Mouse (Mus musculus): ENCODE data around the gene Prl4a1. TPM values are rescaled to one million over a fixed set of nuclear protein-coding genes. Genes with fewer than 3 reads are reported as not detected.
"Not testable (repeated sequence)": the region's sequence is repeated elsewhere in the genome, so short reads cannot be mapped to it uniquely, and the experiment has no call there.

Gene Prl4a1
- not detected in 2 replicates for polyA plus RNA-seq (2015; fragmentation: Nextera tagmentation; extraction: Ambion mirVana)

GRCm38 (mm10) chr13:28015912-28016311 lies at the start of gene Prl4a1:
TSS of gene Prl4a1 (plus strand) at chr13:28016212.
- Histone ChIP-seq H3K27ac (replicated peaks) (no peak within 1 kb of the TSS), H3K36me3 (no peaks in the 10 kb centered on the region), H3K4me1 (no peaks in the 10 kb centered on the region), H3K4me2 (no peak within 1 kb of the TSS), H3K9me3 (replicated peaks) (peaks cover 3% of the 10 kb centered on the region; the same call in 1 of the 2 replicates), H3K27me3 (replicated peaks) (no peaks in the 10 kb centered on the region), H3K9ac (replicated peaks) (no peak within 1 kb of the TSS), H3K4me3 (replicated peaks) (no peak within 1 kb of the TSS)
- 97% methylated on average over 3 of the region's 3 CpGs for WGBS
- no peak for ATAC-seq (ENCODE audit: low FRiP score)

GRCm38 (mm10) chr13:27972931-27973330 lies 43.1 kb upstream of the Prl4a1 start:
- Histone ChIP-seq H3K4me2 (no peak overlapping the region), H3K9ac (replicated peaks) (no peak overlapping the region), H3K36me3 (no peaks in the 10 kb centered on the region), H3K4me1 (no peaks in the 10 kb centered on the region), H3K4me3 (replicated peaks) (no peak overlapping the region), H3K27ac (replicated peaks) (no peak overlapping the region), H3K27me3 (replicated peaks) (no peaks in the 10 kb centered on the region), H3K9me3 (replicated peaks) (no peaks in the 10 kb centered on the region)
- WGBS, result 63% methylated on average over 1 of the region's 1 CpGs
- ATAC-seq (ENCODE audit: low FRiP score), result no peak

- H3K4me2 ChIP-seq; H3K4me3 ChIP-seq (replicated peaks); H3K36me3 ChIP-seq; H3K27me3 ChIP-seq (replicated peaks); H3K4me1 ChIP-seq; H3K9me3 ChIP-seq (replicated peaks); ATAC-seq (ENCODE audit: low FRiP score); H3K9ac ChIP-seq (replicated peaks); H3K27ac ChIP-seq (replicated peaks): not testable (repeated sequence)
- WGBS, result 73% methylated on average over 2 of the region's 2 CpGs
These were observed 41.7 kb upstream of the Prl4a1 start for GRCm38 (mm10) chr13:27974281-27974680.

GRCm38 (mm10) chr13:27977646-27978045 lies 38.4 kb upstream of the Prl4a1 start:
- WGBS, result 80% methylated on average over 2 of the region's 2 CpGs

GRCm38 (mm10) chr13:27996557-27996956 lies 19.5 kb upstream of the Prl4a1 start:
- not testable (repeated sequence) for H3K4me1 ChIP-seq

More at GRCm38 (mm10) chr13:27977646-27978045, 38.4 kb upstream of the Prl4a1 start:
- H3K4me1 ChIP-seq, result no peaks in the 10 kb centered on the region
- no peak overlapping the region for H3K4me3 ChIP-seq (replicated peaks)
- H3K27ac ChIP-seq (replicated peaks), result no peak overlapping the region
- H3K36me3 ChIP-seq, result no peaks in the 10 kb centered on the region
- H3K9me3 ChIP-seq (replicated peaks), result no peaks in the 10 kb centered on the region
- no peak for ATAC-seq (ENCODE audit: low FRiP score)
- H3K4me2 ChIP-seq, result no peak overlapping the region
- H3K27me3 ChIP-seq (replicated peaks), result no peaks in the 10 kb centered on the region
- no peak overlapping the region for H3K9ac ChIP-seq (replicated peaks)

GRCm38 (mm10) chr13:28029330-28029729 lies 13.3 kb downstream of the Prl4a1 start:
- H3K27ac ChIP-seq (replicated peaks), result no peak overlapping the region
- H3K4me3 ChIP-seq (replicated peaks), result no peak overlapping the region
- no peak overlapping the region for H3K9ac ChIP-seq (replicated peaks)
- no peaks in the 10 kb centered on the region for H3K36me3 ChIP-seq
- no peak overlapping the region for H3K4me2 ChIP-seq
- H3K27me3 ChIP-seq (replicated peaks), result no peaks in the 10 kb centered on the region
- no peaks in the 10 kb centered on the region for H3K4me1 ChIP-seq
- ATAC-seq (ENCODE audit: low FRiP score), result no peak
- H3K9me3 ChIP-seq (replicated peaks), result no peaks in the 10 kb centered on the region

More at GRCm38 (mm10) chr13:27996557-27996956, 19.5 kb upstream of the Prl4a1 start:
- not testable (repeated sequence) for H3K9me3 ChIP-seq (replicated peaks); H3K27me3 ChIP-seq (replicated peaks); ATAC-seq (ENCODE audit: low FRiP score); H3K9ac ChIP-seq (replicated peaks); H3K4me2 ChIP-seq; H3K36me3 ChIP-seq; H3K27ac ChIP-seq (replicated peaks); H3K4me3 ChIP-seq (replicated peaks)
- WGBS, result 73% methylated on average over 3 of the region's 3 CpGs

- 89% methylated on average over 3 of the region's 3 CpGs for WGBS
- H3K4me1 ChIP-seq, result no peaks in the 10 kb centered on the region
- no peak for ATAC-seq (ENCODE audit: low FRiP score)
- H3K27ac ChIP-seq (replicated peaks), result no peak overlapping the region
- H3K36me3 ChIP-seq, result no peaks in the 10 kb centered on the region
- no peaks in the 10 kb centered on the region for H3K27me3 ChIP-seq (replicated peaks)
- H3K4me2 ChIP-seq, result no peak overlapping the region
- H3K9me3 ChIP-seq (replicated peaks), result no peaks in the 10 kb centered on the region
- H3K9ac ChIP-seq (replicated peaks), result no peak overlapping the region
- H3K4me3 ChIP-seq (replicated peaks), result no peak overlapping the region
These were observed 53.3 kb downstream of the Prl4a1 start for GRCm38 (mm10) chr13:28069315-28069714.

Other genes starting within 250 kb of the Prl4a1 start
- not detected in 2 replicates for gene Prl7c1, start 235.4 kb upstream of the Prl4a1 start, polyA plus RNA-seq (2015; fragmentation: Nextera tagmentation; extraction: Ambion mirVana)
- gene Prl2a1, start 214.6 kb upstream of the Prl4a1 start, polyA plus RNA-seq (2015; fragmentation: Nextera tagmentation; extraction: Ambion mirVana), result not detected in 2 replicates
- not detected in 2 replicates for gene Prl2c1, start 166.9 kb upstream of the Prl4a1 start, polyA plus RNA-seq (2015; fragmentation: Nextera tagmentation; extraction: Ambion mirVana)
- not detected in 2 replicates for gene Prl5a1, start 126.3 kb downstream of the Prl4a1 start, polyA plus RNA-seq (2015; fragmentation: Nextera tagmentation; extraction: Ambion mirVana)
- 4.6 and 6.0 TPM in 2 replicates for gene Gm11361, start 241.3 kb downstream of the Prl4a1 start, polyA plus RNA-seq (2015; fragmentation: Nextera tagmentation; extraction: Ambion mirVana)

Measured in neural tube, embryonic 15.5 days (tissue).